Mouse (Mus musculus): Measurements from ENCODE around the gene Wdr54.

Wdr54 gene

GRCm38 (mm10) chr6:83156259-83156684 lies at the start of gene Wdr54, which contains the start of gene 1700003E16Rik:
Gene Wdr54 (minus strand): TSS chr6:83156397.
Gene 1700003E16Rik (plus strand): TSS chr6:83156404.
- no peak for DNase-seq (ENCODE audit: low read depth in 2 of 2, low spot score in 2 of 2)

DNA sequence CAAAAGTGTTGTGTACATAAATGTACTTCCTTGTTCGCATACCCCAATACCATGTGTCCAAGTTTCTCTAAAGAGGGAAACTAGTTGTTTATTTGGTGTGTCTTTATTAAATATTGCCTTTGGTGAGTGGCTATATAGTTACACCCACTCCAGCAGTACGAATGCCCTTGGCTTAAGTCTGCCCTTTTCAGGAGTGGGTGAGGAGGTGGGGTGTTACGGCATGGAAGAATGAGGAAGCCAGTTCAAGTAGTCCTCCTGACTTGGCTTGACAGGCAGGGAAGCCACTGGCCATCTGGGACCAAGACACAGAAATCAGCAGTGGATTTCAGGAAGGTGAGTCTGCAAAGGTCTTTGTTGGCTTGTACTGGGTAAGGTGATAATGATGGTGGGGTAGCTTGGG lies 49.7 kb upstream of the Wdr54 start:
- no peak for DNase-seq (ENCODE audit: low read depth in 2 of 2, low spot score in 2 of 2)

GRCm38 (mm10) chr6:83203320-83203719 lies 47.1 kb upstream of the Wdr54 start:
- no peak for DNase-seq (ENCODE audit: low read depth in 2 of 2, low spot score in 2 of 2)

DNA sequence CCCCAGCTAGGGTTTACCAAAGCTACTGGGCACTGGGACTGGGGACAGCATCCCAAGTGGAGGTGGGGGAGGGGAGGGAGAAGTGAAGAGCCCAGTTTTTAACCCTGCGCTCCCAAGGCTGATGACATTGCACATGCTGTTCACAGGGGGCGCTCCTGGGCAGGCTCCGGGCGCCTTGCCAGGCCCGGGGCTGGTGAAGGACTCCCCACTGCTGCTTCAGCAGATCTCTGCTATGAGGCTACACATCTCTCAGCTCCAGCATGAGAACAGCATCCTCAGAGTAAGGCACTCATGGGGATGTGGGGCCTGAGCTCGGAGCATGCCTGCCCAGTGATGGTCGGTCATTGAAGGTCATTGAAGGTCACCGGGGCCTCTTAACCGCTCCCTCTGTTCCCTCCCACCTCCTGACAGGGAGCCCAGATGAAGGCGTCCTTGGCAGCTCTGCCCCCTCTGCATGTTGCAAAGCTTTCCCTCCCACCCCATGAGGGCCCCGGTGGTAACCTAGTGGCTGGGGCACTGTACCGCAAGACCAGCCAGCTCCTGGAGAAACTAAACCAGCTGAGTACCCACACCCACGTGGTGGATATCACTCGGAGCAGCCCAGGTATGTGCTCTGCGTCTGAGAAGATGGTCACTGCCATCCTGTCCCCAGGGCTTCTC lies 41.3 kb upstream of the Wdr54 start:
- DNase-seq (ENCODE audit: low read depth in 2 of 2, low spot score in 2 of 2): no peak

DNA sequence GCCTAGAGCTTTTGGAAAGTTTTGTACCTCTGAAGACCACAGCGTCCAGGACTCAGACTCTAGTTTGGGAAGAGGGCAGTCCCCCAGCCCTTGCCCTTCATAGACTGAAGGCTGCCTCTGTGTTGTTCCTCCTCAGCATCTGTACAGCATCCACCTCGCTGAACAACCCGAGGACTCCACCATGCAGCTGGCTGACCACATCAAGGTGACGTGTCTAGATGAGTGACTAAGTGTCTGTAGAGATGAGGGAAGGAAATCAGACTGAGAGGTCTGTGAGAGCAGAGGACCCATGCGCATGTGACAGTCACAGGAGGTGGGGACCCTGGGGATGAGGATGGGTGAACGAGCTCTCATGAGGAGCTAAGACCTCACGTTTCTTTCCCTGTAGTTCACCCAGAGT lies 37.4 kb upstream of the Wdr54 start:
- DNase-seq (ENCODE audit: low read depth in 2 of 2, low spot score in 2 of 2): no peak

GRCm38 (mm10) chr6:83186946-83187345 lies 30.7 kb upstream of the Wdr54 start:
- no peak for DNase-seq (ENCODE audit: low read depth in 2 of 2, low spot score in 2 of 2)

DNA sequence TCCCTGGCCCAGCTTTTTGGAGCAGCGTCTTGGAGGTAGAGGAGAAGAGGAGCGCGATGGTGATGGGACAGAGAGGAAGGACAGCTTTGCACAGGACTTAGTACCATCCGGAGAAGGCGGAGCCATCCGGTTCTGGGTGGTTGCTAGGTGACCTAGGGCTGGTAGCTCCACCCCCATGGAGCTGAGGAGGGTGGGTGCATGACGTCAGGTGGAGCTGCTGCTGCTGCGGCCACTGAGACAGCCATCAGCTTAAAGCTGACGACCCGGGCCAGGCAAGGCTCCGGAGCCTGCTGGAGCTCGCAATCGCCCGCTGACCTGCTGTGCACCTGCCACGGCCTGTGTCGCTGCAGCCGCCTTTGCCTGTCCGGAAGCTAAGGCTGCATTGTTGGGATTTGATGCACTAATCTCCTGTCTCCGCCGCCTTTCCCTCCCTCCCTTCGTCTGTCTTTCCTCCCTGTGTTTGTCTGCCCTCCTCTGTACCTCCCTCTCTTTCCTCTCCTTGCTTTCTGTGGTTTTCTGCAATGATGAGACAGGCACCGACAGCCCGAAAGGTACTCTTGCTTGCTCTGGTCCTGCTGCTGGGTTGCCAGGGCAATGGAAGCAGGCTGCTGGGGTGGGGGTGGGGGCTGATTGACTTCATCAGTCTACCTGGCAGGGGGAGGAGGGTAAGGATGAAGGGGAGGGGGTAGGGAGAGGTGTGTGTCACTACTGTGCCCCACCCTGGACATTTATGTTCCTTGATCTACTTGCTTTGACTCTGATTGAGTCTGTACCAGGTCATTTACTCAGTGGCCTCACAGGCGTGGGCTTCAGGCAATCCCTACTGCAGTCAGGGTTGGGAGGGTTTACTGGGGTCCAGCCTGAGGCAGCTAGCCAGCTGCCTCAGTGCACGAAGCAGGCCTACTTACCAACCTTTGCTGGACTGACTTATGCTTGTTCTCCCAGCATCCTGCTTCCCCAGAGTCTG lies 30.0 kb upstream of the Wdr54 start:
- peak in 1 of 2 experiments; percentile 28 for DNase-seq (ENCODE audit: low read depth in 2 of 2, low spot score in 2 of 2)

- DNase-seq (ENCODE audit: low read depth in 2 of 2, low spot score in 2 of 2): no peak
These were observed 28.8 kb upstream of the Wdr54 start for GRCm38 (mm10) chr6:83184858-83185435.

DNA sequence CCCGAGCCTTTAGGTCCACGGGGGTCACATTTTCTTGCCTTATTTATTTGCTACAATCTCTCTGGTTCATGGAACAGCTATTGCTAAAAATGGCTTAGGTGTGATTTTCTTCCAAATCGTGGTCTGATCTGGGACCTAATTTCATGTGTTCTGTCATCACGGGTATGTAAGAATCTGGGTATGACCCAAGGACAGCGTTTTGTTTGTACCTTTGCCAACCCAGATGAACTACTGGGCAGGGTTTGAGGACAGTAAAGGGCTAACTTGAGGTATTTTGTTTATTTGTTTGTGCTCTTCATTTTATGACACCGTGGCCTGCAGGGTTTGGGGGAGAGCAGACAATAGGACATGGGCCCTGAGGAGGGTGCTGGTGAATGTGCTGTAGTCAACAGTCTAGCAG lies 24.4 kb upstream of the Wdr54 start:
- DNase-seq (ENCODE audit: low read depth in 2 of 2, low spot score in 2 of 2): no peak

GRCm38 (mm10) chr6:83179390-83180117 lies 23.4 kb upstream of the Wdr54 start:
- DNase-seq (ENCODE audit: low read depth in 2 of 2, low spot score in 2 of 2): no peak

DNA sequence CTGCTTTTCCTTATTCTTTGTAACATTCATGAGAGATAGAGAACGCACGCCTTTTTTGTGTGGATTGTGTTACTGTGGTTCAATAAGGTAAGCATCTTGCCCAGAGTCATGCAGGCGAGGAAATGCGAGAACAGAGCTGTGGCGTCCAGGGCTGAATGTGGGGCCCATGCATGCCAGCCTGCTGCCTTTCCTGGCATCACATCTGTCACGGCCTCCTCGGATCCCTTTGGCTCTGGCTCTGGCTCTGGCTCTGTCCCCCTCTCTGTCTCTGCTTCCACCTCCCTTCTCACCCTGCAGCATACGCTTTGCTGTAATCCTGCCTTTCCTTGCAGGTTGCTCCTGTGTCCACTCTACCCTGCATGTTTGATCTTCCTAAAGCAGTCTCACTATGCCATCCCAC lies 19.8 kb upstream of the Wdr54 start:
- no peak for DNase-seq (ENCODE audit: low read depth in 2 of 2, low spot score in 2 of 2)

- DNase-seq (ENCODE audit: low read depth in 2 of 2, low spot score in 2 of 2): no peak
These were observed 16.2 kb upstream of the Wdr54 start for GRCm38 (mm10) chr6:83172240-83172920.

DNA sequence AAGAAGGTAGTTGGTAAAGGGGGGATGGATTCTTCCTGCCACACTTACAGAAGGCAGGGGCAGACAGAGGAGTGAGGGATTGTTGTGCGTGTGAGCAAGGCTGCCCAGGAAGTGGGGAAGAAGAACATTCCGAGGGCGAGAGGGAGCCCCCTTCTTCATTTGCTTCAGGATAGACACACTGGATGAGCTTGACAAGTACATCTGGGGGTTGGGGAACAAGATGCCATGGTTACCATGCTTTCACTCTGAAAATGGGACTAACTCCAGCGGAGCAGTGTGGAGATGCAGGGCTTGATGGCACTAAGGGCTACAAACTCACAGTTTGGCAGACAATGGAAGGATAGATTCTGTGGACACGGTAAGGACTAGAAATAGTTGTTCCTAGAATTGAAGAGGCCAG lies 14.9 kb upstream of the Wdr54 start:
- DNase-seq (ENCODE audit: low read depth in 2 of 2, low spot score in 2 of 2): no peak

DNA sequence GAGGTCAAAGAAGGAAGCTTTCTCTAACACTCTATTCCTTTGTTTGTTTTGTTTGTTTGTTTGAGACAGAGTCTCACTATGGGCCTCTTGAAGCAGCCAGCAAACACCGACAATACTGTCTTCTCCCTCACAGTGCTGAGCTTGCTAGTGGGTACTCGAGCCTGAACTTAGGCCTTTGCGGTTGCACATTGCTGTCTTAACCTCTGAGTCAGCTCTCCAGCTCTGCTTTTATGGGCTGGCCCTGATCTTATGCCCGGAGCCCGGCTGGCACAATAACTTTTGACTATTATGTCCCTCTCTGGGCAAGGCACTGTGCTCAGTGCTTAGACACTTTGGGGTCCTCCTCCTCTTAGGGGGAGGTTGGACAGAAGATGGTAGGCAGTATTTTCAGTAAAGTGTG lies 13.7 kb upstream of the Wdr54 start:
- no peak for DNase-seq (ENCODE audit: low read depth in 2 of 2, low spot score in 2 of 2)

DNA sequence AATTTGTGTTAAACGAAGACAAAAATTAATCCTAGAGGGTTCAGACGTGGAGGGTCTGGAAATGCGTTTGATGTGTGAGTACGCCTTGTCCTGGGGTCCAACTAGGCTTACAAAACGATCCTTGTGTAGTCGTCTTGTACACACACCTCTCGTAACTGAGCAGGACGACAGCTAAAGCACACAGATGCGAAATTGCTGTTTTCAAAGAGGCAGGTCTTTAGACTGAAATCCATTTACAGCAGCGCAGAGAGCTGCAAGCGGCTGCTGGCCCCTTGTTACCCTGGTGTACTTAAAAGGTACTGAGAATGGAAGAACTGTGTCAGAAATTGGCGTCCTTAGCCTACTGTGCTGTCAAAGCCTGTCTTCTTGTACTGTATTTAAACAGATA lies 10.0 kb upstream of the Wdr54 start:
- peak in 1 of 2 experiments; percentile 24 for DNase-seq (ENCODE audit: low read depth in 2 of 2, low spot score in 2 of 2)

- peak; percentile 92 for DNase-seq (ENCODE audit: low read depth in 2 of 2, low spot score in 2 of 2)
These were observed 9.5 kb upstream of the Wdr54 start, which contains the start of gene Dctn1 for GRCm38 (mm10) chr6:83165607-83166242. Gene Dctn1 (plus strand): TSS chr6:83165920.

- DNase-seq (ENCODE audit: low read depth in 2 of 2, low spot score in 2 of 2): no peak
These were observed 8.9 kb upstream of the Wdr54 start for GRCm38 (mm10) chr6:83165026-83165606.

- peak; percentile 44 to 48 for DNase-seq (ENCODE audit: low read depth in 2 of 2, low spot score in 2 of 2)
These were observed 6.5 kb upstream of the Wdr54 start for GRCm38 (mm10) chr6:83162701-83163100.

GRCm38 (mm10) chr6:83161921-83162641 lies 5.9 kb upstream of the Wdr54 start:
- DNase-seq (ENCODE audit: low read depth in 2 of 2, low spot score in 2 of 2): no peak

Data from CD8-positive naive resting alpha-beta T cell, adult 2 months (primary cell).